Mouse (Mus musculus) ES-E14 (cell line): Measurements from ENCODE around the gene Tspan3. TPM values are rescaled to one million over a fixed set of nuclear protein-coding genes. Genes with fewer than 3 reads are reported as not detected.

Source experiments
- DNase-seq: peaks from one replicate; pipeline ENCODE4 v3.0.0-alpha.2; 2013; ENCODE audit warnings: low read depth, low spot score
- H3K27ac ChIP-seq: 2 replicates; pipeline ENCODE4 v1.5.1; 2012; ENCODE audit warnings: low read depth, mild to moderate bottlenecking, low read length, moderate library complexity, mixed read lengths; ENCODE audit not compliant: poor library complexity, insufficient read depth, severe bottlenecking
- H3K36me3 ChIP-seq: 2 replicates; pipeline ENCODE4 v1.6.1; 2012; ENCODE audit warnings: mild to moderate bottlenecking, low read length, moderate library complexity, mixed read lengths; ENCODE audit not compliant: control insufficient read depth, poor library complexity, insufficient read depth, severe bottlenecking
- H3K4me1 ChIP-seq, 2 experiments: fragments of 150-350 bp in 1 of 2; sonication (generic) in 1 of 2; 2 replicates each; pipeline ENCODE4 v1.6.1; 2012; ENCODE audit warnings: low read length in 2 of 2, mild to moderate bottlenecking in 1 of 2, mixed read lengths in 1 of 2; ENCODE audit not compliant: control insufficient read depth in 2 of 2, insufficient read depth in 2 of 2, poor library complexity in 1 of 2
- H3K4me3 ChIP-seq, 2 experiments: fragments of 150-350 bp in 1 of 2; sonication (generic) in 1 of 2; 2 replicates each; pipeline ENCODE4 v1.5.1; 2012; ENCODE audit warnings: low read length in 2 of 2, low read depth in 1 of 2, mild to moderate bottlenecking in 1 of 2, mixed read lengths in 1 of 2; ENCODE audit not compliant: insufficient read depth in 1 of 2, poor library complexity in 1 of 2, severe bottlenecking in 1 of 2
- H3K9ac ChIP-seq: 2 replicates; pipeline ENCODE4 v1.6.1; 2012; ENCODE audit warnings: low read depth, mild to moderate bottlenecking, low read length, mixed read lengths; ENCODE audit not compliant: poor library complexity, insufficient read depth, severe bottlenecking
- H3K9me3 ChIP-seq: fragments of 150-350 bp; sonication (generic); 2 replicates; pipeline ENCODE4 v1.6.1; 2012; ENCODE audit warnings: low read depth, mild to moderate bottlenecking, low read length; ENCODE audit not compliant: control insufficient read depth, insufficient read depth
- CHD2 ChIP-seq: IDR thresholded peaks from 2 replicates; pipeline ENCODE4 v1.6.1; 2014; ENCODE audit warnings: mild to moderate bottlenecking, low read depth, low read length, inconsistent platforms
- HCFC1 ChIP-seq: IDR thresholded peaks from 2 replicates; pipeline ENCODE4 v1.6.1; 2012; ENCODE audit warnings: low read length, inconsistent platforms, borderline replicate concordance; ENCODE audit not compliant: insufficient read depth
- MAFK ChIP-seq: IDR thresholded peaks from 2 replicates; pipeline ENCODE4 v1.6.1; 2014; ENCODE audit warnings: mild to moderate bottlenecking, low read depth, low read length, inconsistent platforms; ENCODE audit not compliant: insufficient read depth
- ZC3H11A ChIP-seq: IDR thresholded peaks from 2 replicates; pipeline ENCODE4 v1.6.1; 2012; ENCODE audit warnings: low read depth, mild to moderate bottlenecking, inconsistent platforms, low read length, borderline replicate concordance
- ZNF384 ChIP-seq: IDR thresholded peaks from 2 replicates; pipeline ENCODE4 v1.6.1; 2012; ENCODE audit warnings: low read depth, low read length, inconsistent platforms
- in situ Hi-C, 2 experiments: fragments of 600-800 bp; cut with MboI; formaldehyde crosslinking; loops; one replicate each; pipeline ENCODE4 v1.15.1; 2025; ENCODE audit warnings: low sequenced_read_pairs in 2 of 2, inconsistent platforms in 1 of 2; ENCODE audit not compliant: unreplicated experiment in 2 of 2
- total RNA-seq: library from RNA; depleted of rRNA; stranded (reverse); fragments of 300-350 nt; gene quantifications from 2 replicates; pipeline ENCODE4 v1.2.3, GENCODE M21; 2012; rRNA removed

Tspan3 gene
- total RNA-seq, 1 experiment = 158 TPM

DNA sequence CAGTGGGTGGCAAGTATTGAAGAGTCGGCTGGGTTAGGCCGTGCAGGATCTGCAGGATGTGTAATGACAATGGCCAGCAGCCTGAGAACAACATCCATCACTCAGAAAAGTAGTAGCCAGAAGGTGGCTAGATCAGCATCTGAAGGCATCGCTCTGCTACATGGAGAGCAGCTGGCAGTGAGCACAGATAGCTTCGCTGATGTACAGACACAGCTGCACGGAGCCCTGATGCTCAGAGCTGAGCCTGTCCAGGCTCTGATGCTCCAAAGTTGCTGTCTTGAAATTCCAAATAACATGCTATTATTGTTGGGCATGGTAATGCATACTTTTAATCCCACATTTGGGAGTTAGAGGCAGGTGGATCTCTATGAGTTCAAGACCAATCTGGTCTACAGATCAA lies 78.8 kb downstream of the Tspan3 start:
- in situ Hi-C loops = no loop called here
- Histone ChIP-seq H3K36me3 (no peaks in the 10 kb centered on the region), H3K9me3 (no peaks in the 10 kb centered on the region), H3K9ac (no peak overlapping the region), H3K27ac (no peak overlapping the region), H3K4me1 (peaks cover 0 to 10% of the 10 kb centered on the region in 2 experiments; a peak in 2 of 4 replicates), H3K4me3 (no peak overlapping the region)
- DNase-seq = no peak
- TF ChIP-seq MAFK = no peak
- TF ChIP-seq ZNF384 = no peak
- TF ChIP-seq HCFC1 = no peak
- TF ChIP-seq ZC3H11A = no peak
- TF ChIP-seq CHD2 = no peak

Other genes starting within 250 kb of the Tspan3 start
- 6.6 and 7.2 TPM in 2 replicates for gene Scaper, start 227.4 kb downstream of the Tspan3 start, total RNA-seq
- gene 4930563M21Rik, start 154.9 kb downstream of the Tspan3 start, total RNA-seq = not detected in 2 replicates
- 57.4 and 77.1 TPM in 2 replicates for gene Rcn2, start 123.6 kb downstream of the Tspan3 start, total RNA-seq
- gene Pstpip1, start 75.5 kb downstream of the Tspan3 start, total RNA-seq = 10.4 and 10.5 TPM in 2 replicates